Mouse (Mus musculus): ENCODE data around the gene Foxd2.

Gene Foxd2

GRCm38 (mm10) chr4:114908829-114909601 lies at the start of gene Foxd2:
TSS of gene Foxd2 (minus strand) at chr4:114908873.
- H3K4me1 ChIP-seq (replicated peaks; ENCODE audit: low read depth, low read length), result peaks cover 31% of the 10 kb centered on the region
- H3K36me3 ChIP-seq (ENCODE audit: insufficient read depth, low read length), result no peaks in the 10 kb centered on the region
- no peaks in the 10 kb centered on the region for H3K9me3 ChIP-seq (ENCODE audit: low read length)
- peak within 1 kb of the TSS; percentile 79 for H3K4me3 ChIP-seq (replicated peaks; ENCODE audit: low read length)
- peaks cover 97% of the 10 kb centered on the region for H3K27me3 ChIP-seq (ENCODE audit: insufficient read depth, low read length)
- peak; percentile 68 for TF ChIP-seq CTCF (conservative IDR thresholded peaks at IDR 0.05; ENCODE audit: low read length)
- TF ChIP-seq POU5F1 (IDR thresholded peaks at IDR 0.05; ENCODE audit: borderline replicate concordance, low read length), result no peak

GRCm38 (mm10) chr4:114958231-114958630 lies 49.6 kb upstream of the Foxd2 start:
- H3K27me3 ChIP-seq (ENCODE audit: insufficient read depth, low read length), result no peaks in the 10 kb centered on the region
- H3K9me3 ChIP-seq (ENCODE audit: low read length), result no peaks in the 10 kb centered on the region
- no peak overlapping the region for H3K4me3 ChIP-seq (replicated peaks; ENCODE audit: low read length)
- peaks cover 16% of the 10 kb centered on the region for H3K36me3 ChIP-seq (ENCODE audit: insufficient read depth, low read length)
- peaks cover 9% of the 10 kb centered on the region; the same call in 1 of the 2 replicates for H3K4me1 ChIP-seq (replicated peaks; ENCODE audit: low read depth, low read length)
- no peak for TF ChIP-seq CTCF (conservative IDR thresholded peaks at IDR 0.05; ENCODE audit: low read length)
- TF ChIP-seq NANOG (IDR thresholded peaks at IDR 0.05; ENCODE audit: borderline replicate concordance, low read length), result no peak
- no peak for TF ChIP-seq POU5F1 (IDR thresholded peaks at IDR 0.05; ENCODE audit: borderline replicate concordance, low read length)

- no peaks in the 10 kb centered on the region for H3K27me3 ChIP-seq (ENCODE audit: insufficient read depth, low read length)
- peaks cover 2% of the 10 kb centered on the region; the same call in 1 of the 2 replicates for H3K4me1 ChIP-seq (replicated peaks; ENCODE audit: low read depth, low read length)
- TF ChIP-seq POU5F1 (IDR thresholded peaks at IDR 0.05; ENCODE audit: borderline replicate concordance, low read length) (no peak), NANOG (IDR thresholded peaks at IDR 0.05; ENCODE audit: borderline replicate concordance, low read length) (no peak), CTCF (conservative IDR thresholded peaks at IDR 0.05; ENCODE audit: low read length) (no peak)
- peaks cover 8% of the 10 kb centered on the region for H3K36me3 ChIP-seq (ENCODE audit: insufficient read depth, low read length)
- no peak overlapping the region for H3K4me3 ChIP-seq (replicated peaks; ENCODE audit: low read length)
- H3K9me3 ChIP-seq (ENCODE audit: low read length), result no peaks in the 10 kb centered on the region
These were observed 48.7 kb upstream of the Foxd2 start for GRCm38 (mm10) chr4:114957403-114957802.

GRCm38 (mm10) chr4:114953172-114953571 lies 44.5 kb upstream of the Foxd2 start:
- H3K27me3 ChIP-seq (ENCODE audit: insufficient read depth, low read length), result peaks cover 13% of the 10 kb centered on the region
- H3K4me3 ChIP-seq (replicated peaks; ENCODE audit: low read length), result no peak overlapping the region
- no peak for TF ChIP-seq POU5F1 (IDR thresholded peaks at IDR 0.05; ENCODE audit: borderline replicate concordance, low read length)
- TF ChIP-seq NANOG (IDR thresholded peaks at IDR 0.05; ENCODE audit: borderline replicate concordance, low read length), result no peak
- TF ChIP-seq CTCF (conservative IDR thresholded peaks at IDR 0.05; ENCODE audit: low read length), result no peak
- H3K36me3 ChIP-seq (ENCODE audit: insufficient read depth, low read length), result no peaks in the 10 kb centered on the region
- H3K4me1 ChIP-seq (replicated peaks; ENCODE audit: low read depth, low read length), result no peaks in the 10 kb centered on the region
- no peaks in the 10 kb centered on the region for H3K9me3 ChIP-seq (ENCODE audit: low read length)

GRCm38 (mm10) chr4:114947852-114948481 lies 39.3 kb upstream of the Foxd2 start:
- Histone ChIP-seq H3K36me3 (ENCODE audit: insufficient read depth, low read length) (no peaks in the 10 kb centered on the region), H3K9me3 (ENCODE audit: low read length) (no peaks in the 10 kb centered on the region), H3K27me3 (ENCODE audit: insufficient read depth, low read length) (peaks cover 23% of the 10 kb centered on the region), H3K4me1 (replicated peaks; ENCODE audit: low read depth, low read length) (no peaks in the 10 kb centered on the region), H3K4me3 (replicated peaks; ENCODE audit: low read length) (no peak overlapping the region)
- TF ChIP-seq POU5F1 (IDR thresholded peaks at IDR 0.05; ENCODE audit: borderline replicate concordance, low read length), result no peak
- no peak for TF ChIP-seq CTCF (conservative IDR thresholded peaks at IDR 0.05; ENCODE audit: low read length)
- no peak for TF ChIP-seq NANOG (IDR thresholded peaks at IDR 0.05; ENCODE audit: borderline replicate concordance, low read length)

GRCm38 (mm10) chr4:114947395-114947794 lies 38.7 kb upstream of the Foxd2 start:
- Histone ChIP-seq H3K36me3 (ENCODE audit: insufficient read depth, low read length) (no peaks in the 10 kb centered on the region), H3K4me3 (replicated peaks; ENCODE audit: low read length) (no peak overlapping the region), H3K27me3 (ENCODE audit: insufficient read depth, low read length) (peaks cover 23% of the 10 kb centered on the region), H3K9me3 (ENCODE audit: low read length) (no peaks in the 10 kb centered on the region), H3K4me1 (replicated peaks; ENCODE audit: low read depth, low read length) (0 out of 2 replicates have a peak, but pooled peaks cover under 1% of the 10 kb centered on the region)
- peak; percentile 77 for TF ChIP-seq CTCF (conservative IDR thresholded peaks at IDR 0.05; ENCODE audit: low read length)
- TF ChIP-seq NANOG (IDR thresholded peaks at IDR 0.05; ENCODE audit: borderline replicate concordance, low read length), result no peak
- no peak for TF ChIP-seq POU5F1 (IDR thresholded peaks at IDR 0.05; ENCODE audit: borderline replicate concordance, low read length)

- TF ChIP-seq POU5F1 (IDR thresholded peaks at IDR 0.05; ENCODE audit: borderline replicate concordance, low read length) (no peak), NANOG (IDR thresholded peaks at IDR 0.05; ENCODE audit: borderline replicate concordance, low read length) (no peak), CTCF (conservative IDR thresholded peaks at IDR 0.05; ENCODE audit: low read length) (no peak)
- Histone ChIP-seq H3K9me3 (ENCODE audit: low read length) (no peaks in the 10 kb centered on the region), H3K4me3 (replicated peaks; ENCODE audit: low read length) (no peak overlapping the region), H3K36me3 (ENCODE audit: insufficient read depth, low read length) (no peaks in the 10 kb centered on the region), H3K27me3 (ENCODE audit: insufficient read depth, low read length) (peaks cover 23% of the 10 kb centered on the region), H3K4me1 (replicated peaks; ENCODE audit: low read depth, low read length) (0 out of 2 replicates have a peak, but pooled peaks cover 3% of the 10 kb centered on the region)
These were observed 37.7 kb upstream of the Foxd2 start for GRCm38 (mm10) chr4:114946416-114946815.

- no peak for TF ChIP-seq CTCF (conservative IDR thresholded peaks at IDR 0.05; ENCODE audit: low read length)
- no peak for TF ChIP-seq NANOG (IDR thresholded peaks at IDR 0.05; ENCODE audit: borderline replicate concordance, low read length)
- H3K27me3 ChIP-seq (ENCODE audit: insufficient read depth, low read length), result peaks cover 27% of the 10 kb centered on the region
- H3K4me3 ChIP-seq (replicated peaks; ENCODE audit: low read length), result no peak overlapping the region
- no peaks in the 10 kb centered on the region for H3K9me3 ChIP-seq (ENCODE audit: low read length)
- H3K4me1 ChIP-seq (replicated peaks; ENCODE audit: low read depth, low read length), result 0 out of 2 replicates have a peak, but pooled peaks cover 3% of the 10 kb centered on the region
- no peaks in the 10 kb centered on the region for H3K36me3 ChIP-seq (ENCODE audit: insufficient read depth, low read length)
These were observed 36.3 kb upstream of the Foxd2 start for GRCm38 (mm10) chr4:114945021-114945420.
